Mouse (Mus musculus): Measurements from ENCODE around the gene Nsmce1.

DNA sequence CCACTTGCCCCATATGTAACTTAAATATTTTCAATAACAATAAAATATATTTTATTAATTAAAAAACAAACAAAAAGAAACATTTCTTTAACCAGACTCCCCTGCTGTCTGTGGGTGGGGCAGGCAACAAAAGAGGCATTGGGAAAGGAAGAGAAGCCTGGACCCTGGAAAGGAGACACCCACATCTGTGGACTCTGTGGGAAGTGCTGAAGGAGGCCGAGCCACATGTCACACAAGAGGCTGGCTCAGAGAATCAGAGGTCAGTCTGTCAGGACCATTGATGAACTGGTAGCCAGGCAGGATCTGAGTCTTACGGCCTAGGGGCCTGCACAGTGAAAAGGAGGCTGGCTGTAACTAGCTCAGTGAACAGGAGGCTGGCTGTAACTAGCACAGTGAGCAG lies 29.2 kb downstream of the Nsmce1 start:
- TF ChIP-seq CTCF (IDR thresholded peaks at IDR 0.05; ENCODE audit: low read depth, low read length) = no peak
- no peak for TF ChIP-seq POLR2A (IDR thresholded peaks at IDR 0.05; ENCODE audit: insufficient read depth, low read length)

All from ES-Bruce4 (cell line).